Mouse (Mus musculus) spleen, postnatal 4 days (tissue): ENCODE measurements around the gene Atxn1.

Source experiments
- DNase-seq, 2 experiments: peaks; one replicate each; pipeline ENCODE4 v3.0.0; 2022; ENCODE audit warnings: low spot score in 2 of 2

Atxn1 gene

DNA sequence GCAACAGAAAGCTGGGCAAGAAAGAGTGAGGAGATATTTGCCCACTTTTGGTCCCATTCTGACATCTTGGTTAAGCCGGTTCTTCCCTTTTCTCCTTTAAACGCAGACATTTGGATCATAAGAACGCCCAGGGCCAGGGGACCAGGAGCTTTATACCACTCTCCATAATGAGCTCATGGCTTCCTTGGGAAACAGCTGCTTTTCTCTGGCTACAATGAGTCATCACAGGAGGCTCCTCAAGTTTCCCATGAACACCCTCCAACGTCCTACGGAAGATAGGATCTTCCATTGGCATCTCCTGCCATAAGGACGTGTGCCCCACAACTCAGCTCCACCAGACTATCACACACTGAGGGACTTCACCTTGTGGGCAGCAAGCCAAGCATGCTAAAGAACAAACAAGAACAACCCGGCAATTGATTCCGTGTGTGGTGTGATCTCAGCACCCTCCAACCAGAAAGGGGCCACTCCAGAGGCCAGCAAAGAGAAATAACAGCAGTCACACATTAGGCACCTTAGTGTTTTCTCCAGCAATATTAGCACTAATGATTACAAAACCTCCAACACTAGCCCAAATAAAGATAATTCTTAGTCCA lies 135.4 kb downstream of the Atxn1 start:
- no peak for DNase-seq

DNA sequence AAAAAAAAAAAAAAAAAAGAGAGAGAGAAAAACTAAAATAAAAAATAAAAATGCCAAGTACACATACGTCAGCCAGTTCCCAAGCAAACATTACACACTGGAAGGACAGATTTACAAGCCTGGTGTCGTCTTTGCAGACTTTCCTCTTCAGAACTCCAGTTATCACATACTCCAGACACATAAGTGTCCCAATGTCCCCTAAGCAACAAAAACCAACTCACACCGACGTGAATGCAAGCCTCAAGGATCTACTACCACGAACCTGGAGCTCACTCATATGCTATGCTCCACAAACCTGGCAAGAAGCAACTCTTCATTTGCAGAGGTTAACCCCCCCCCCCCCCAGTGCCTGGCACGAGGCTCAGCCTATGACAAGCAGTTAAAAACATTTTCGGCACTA lies 136.8 kb downstream of the Atxn1 start:
- no peak for DNase-seq

DNA sequence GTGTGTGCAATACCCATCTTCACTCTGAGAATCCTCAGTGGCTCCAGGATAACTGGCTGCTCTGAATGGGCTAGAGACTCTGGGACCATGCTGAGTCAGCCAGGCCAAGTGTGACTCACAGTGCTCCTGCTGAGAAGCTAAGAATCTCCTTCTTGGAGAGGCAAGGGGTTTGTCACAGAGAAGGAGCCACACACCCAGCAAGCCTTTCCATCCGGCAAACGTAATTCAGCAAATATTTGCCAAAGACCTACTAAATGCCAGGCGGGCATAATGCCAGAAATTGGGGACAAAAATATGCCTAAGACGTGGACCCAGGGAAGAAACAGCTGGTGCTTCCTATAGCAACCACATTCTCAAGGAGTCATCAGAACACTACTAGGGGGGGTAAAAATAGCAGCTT lies 137.2 kb downstream of the Atxn1 start:
- DNase-seq: no peak

DNA sequence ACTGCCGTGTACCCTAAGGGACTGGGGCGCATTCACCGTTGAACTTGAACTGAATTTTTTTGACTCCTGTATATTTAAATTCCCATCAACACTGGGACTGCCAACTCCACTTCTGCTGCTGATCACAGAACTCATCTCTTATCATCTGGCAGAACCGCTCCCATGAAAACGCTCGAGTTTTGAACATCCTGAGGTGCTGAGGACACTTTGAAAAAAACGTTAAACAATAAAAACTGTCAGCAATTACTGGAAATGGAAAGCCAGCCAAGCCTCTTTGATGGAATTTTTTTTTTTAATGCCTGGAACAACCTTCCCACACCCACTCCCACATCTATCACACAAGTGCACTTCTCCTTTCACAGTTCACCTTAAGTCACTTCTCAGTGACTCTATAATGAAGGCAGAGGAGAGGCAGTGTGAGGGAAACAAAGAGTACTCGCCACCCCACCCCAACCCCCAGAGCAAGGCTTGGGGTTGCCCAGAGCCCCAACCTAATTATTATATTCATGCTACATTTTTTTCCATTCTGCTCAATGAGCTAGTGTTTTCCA lies 137.7 kb downstream of the Atxn1 start:
- no peak for DNase-seq

DNA sequence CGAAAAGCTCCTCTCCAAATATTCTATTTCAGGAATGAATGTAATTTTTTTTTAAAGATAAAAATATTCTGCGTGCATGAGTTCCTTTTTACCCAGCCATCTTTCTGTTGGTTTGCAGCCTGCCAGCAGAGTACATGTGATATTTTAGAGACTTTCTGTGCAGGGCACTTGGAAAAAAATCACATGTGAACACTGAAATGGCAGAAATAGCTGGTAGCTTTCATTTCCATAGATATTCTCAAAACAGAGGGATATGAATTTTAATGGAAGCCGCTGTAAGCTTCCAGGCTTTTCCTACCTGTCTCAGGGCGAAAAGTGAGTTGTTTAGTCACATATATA lies 142.3 kb downstream of the Atxn1 start:
- DNase-seq: no peak

DNA sequence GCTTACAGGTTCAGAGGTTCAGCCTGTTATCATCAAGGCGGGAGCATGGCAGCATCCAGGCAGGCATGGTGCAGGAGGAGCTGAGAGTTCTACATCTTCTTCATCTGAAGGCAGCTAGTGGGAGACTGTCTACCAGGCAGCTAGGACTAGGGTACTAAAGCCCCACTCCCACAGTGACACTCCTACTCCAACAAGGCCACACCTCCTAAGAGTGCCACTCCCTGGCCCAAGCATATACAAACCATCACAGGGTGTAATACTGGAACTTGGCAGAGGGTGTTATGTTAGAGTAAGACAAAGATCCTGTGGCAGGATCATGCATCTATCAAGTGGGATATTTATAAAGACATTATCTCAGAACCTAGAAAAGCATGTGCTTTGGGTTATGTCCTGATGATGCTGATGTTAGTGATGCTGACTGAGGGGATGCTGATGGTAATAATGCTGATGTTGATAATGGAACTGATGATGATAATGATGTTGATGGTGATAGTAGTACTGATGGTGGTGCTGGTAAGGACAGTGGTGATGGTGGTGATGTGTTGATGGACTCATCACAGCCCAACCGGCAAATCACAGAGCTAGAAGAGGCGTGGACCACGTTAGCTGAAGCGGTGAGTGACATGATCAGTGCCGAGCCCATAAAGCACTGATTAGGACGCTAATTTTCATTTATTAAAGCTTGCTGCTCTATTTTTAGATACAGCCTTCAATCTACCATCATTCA lies 142.9 kb downstream of the Atxn1 start:
- no peak for DNase-seq

DNA sequence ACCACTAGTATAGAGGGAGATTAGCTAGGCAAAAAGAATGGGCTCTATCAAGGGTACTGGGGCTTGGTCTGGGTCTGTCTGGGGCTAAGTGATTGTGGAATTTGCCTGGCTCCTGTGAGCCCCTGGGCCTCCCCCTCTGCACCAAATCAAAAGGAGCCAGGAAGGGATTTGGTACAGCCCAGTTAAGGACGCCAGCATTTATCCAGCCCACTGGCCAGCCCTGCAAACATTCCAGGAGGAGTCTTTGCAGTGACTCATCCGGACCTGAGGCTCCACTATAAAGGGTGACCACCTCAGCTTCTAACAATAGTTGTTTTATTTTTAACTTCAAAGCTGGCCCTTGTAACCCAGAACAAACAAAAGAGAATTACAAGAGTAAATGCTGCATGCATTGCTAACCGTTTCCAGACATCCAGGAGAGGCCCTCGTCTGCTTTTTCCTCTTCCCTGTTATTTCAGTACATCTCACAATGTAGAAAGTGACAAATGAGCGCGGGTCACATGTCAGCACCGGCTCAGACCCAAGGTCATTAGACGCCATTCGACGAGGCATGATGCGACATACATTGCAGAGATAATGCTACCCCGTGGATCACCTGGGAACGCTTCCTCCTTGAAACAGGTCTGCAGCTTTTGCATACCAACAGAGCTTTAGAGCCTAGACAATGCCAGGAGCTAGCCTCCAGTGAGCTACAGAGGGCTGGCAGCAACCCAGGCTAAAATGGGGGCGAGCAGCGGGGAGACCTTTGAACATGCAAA lies 144.2 kb downstream of the Atxn1 start:
- no peak for DNase-seq

DNA sequence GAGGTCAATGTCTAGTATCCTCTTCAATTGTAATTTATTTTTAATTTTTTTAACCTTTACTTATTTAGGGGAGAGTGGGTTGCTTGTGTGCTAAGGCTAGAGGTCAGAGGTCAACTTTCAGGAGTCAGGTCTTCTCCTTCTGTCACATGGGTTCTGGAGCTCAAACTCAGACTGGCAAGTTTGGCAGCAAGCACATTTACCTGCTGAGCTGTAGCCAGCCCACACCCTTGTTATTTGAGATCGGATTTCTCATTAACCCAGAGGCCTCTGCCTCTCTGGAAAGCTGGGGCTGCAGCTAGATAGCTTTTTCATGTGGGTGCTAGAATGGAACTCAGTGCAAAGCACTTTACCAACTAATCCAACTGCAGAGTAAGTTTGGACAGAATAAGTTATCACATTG lies 148.1 kb downstream of the Atxn1 start:
- DNase-seq: no peak

DNA sequence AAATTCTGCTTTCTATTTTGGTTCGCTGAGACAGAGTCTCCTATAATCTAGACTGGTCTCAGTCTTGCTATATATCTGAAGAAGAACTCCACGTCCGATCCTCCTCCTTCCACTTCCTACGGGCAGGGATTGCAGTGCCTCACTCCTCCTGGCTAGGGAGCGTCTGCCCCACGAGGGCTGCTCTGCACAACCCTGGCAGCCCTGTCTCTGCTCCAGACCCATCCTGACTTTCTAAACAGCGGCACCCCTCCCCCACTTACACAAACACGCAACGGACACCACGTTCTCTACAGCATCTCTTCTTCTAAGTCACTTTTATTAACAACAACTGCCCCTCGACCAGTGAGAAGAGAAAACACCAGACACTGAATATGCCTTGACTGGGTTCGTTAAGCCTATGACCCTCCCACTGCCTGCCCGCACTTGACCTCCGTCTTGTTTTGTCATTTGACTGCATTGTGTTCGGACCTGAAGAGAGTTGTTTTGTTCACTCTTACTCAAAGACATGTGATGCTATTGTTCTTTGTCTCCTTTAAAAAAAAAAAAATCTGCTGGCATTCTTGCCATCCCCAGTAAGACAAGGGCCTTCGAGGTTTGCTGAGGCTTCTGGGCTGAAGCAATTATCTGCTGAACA lies 154.9 kb downstream of the Atxn1 start:
- DNase-seq: no peak

DNA sequence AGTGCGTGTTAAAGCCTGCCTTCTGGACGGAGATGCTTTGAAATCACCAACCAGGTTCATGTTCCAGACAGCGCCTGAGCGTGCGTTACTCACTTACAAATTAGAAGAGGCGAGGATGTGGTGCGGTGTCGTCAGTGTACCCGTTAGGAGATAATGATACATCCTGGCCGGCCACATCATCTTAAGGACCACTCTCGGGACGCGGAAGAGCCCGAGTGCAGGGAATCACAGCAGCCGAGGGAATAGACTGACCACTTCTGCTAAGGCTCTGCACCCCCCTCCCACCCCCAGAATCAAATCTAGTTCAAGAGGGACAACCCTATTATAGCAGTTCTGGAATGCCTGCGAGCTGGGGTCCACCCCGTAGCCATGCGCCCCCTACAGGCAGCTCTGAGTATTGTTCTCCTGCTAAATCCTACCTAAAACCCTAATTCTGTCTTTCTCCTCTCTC lies 157.2 kb downstream of the Atxn1 start:
- peak; percentile 23 to 81 for DNase-seq

DNA sequence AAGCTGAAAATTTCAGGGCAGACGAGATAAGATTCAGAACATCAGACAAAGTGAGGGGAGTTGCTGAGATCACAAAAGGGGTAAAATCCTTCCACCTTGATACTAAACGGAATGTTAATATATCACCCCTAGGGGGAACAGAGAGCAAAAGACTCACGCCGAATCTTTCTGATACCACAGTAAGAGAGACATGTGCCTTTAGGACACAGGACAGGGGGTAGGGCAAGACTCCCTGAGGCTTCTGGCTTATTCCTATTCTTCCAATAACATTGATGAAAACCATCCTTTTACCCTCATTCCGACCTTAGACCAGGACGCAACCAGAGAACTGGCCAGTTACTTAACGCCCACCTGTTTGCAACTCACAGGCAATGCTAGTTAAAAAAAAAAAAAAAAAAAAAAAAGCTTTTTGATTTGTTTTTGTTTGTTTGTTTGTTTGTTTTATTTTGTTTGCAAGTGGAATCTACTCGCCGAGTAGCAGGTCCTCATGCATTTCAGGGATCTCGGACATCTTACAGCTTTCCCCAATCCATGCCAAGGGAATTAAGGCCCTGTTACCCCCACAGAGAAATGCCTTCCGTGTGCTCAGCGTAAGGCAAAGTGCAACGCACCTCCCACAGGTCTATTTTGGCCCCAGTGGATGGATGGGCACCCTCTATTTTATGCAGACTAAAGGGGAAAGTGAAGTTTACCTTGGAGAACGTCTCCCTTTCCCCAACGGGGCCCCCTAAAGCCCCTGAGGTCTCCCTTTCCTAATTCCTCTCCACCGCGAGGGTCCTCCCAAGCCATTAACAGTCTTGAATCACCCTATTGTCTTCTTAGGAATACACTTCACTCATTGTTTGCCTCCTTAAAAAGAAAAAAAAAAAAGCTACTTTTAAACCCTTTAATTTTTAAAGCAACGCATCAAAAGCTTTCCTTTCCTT lies 157.9 kb downstream of the Atxn1 start:
- DNase-seq: no peak

DNA sequence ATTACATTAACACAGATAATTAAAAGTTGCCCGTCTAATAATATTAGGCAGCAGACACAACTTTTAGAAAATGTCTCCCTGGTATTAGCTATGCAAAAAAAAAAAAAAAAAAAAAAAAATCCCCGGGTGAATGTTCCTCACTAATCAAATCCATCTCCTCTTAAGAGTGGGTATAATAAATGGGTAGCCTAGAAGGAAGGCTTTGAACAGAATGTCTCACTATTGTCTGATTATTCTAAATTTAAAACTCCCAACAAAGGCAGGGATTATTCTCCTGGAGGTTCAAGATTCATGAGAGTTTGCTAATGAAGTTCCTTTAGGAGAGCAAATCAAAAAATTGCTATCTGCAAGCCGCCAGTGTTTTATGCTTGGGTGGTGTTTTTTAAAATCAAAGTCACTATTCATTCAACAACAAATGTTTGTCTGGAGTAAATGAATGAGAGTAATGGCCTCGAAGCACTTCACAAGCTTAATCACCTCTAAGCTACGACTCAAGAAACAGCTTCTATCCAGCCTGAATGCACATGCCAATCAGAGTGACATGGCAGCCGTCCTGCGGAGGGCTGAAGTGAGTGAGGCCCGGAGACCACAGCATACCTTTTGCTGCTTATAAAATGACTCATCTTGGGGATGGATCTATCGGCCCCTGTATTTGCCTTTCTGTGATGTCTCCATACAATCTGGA lies 158.8 kb downstream of the Atxn1 start:
- DNase-seq: no peak

DNA sequence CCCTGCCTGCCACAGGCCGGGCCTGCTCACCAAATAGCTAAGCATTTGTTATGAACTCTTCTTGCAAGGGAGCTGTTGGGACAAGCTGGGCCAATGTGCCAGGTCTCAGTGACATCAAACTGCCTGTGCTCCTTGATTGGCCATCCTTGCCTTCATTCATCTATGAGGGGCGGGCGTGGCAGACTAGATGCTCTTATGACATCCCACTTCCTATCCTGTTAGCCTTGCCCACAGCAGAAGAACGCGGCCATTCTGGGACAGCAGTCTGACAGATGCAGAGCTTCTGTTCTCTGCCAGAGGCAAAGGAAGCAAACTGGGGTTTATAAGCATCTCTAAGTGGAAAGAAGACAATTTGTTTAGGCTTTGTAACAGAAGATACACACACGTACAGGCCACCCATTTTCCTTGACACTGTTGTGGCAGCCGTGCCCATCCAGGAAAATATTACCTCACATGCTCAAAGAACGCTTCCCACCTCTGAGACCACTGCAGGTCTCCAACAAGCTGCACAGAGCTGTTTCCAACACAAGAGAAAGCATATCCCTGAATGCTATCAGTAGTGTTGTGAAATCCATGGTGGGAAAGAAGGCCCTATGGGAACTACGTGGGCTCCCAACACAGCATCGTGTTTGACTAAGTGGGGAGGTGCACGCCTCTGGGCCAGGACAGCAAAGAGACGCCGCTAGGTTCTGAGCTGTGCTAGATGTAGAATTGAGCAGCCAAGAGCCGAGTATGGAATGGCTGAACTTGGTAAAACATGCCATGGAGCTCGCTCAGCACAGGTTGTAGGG lies 162.0 kb downstream of the Atxn1 start:
- peak in 1 of 2 experiments; percentile 22 for DNase-seq

DNA sequence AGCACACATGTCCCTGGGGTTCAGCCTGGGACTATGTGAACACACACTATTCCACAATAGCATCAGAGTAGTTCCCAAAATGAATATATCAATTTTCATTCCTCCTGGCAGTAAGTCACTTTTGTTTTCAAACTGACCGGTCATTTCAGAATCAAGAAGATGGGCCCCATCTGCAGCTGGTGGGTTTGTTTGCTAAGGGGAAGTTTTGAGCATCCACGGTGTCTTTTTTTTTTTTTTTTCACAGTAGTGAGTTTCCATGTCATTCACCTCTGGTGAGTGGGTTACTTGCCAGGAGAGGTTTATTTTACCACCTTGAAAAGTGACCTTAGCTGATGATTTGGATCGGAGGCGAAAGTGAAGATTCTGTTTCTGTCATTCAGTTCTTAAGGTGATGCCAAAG lies 166.6 kb downstream of the Atxn1 start:
- no peak for DNase-seq

DNA sequence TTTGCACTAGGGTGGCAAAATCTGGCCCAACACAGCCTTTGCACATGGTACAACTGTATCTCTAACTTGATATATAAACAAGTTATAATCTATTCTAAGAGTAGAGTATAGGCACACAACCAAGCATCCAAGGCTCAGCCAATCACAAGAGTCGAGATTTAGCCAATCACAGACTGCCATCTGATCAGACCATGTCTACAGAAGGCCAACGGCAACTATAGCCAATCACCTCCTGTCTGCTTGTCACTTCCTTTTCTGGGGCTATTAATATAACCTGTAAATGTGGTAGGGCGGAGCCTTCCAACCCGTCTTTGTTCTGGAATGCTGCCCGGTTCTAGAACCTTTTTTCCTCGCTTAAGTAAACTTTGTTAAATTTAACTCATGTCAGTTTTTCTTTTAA lies 167.1 kb downstream of the Atxn1 start:
- no peak for DNase-seq

DNA sequence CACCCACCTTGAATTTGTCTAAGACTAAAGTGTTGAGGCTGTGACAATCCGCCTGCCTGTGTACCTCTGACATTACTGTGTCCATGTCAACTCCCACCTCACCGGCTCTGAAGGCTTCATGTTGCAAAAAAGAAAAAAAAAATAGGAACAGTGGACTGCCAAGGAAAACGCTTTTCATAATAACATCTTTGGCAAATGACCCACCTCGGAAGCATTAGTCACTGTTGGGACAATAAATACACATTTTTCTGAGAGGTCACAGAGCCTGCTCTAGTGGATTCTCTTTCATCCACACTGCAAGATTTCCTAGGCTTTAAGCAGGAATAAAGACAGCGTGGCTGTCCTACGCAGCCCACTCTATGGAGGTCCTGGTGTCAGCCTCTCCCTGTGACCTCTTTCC lies 168.5 kb downstream of the Atxn1 start:
- DNase-seq: no peak

DNA sequence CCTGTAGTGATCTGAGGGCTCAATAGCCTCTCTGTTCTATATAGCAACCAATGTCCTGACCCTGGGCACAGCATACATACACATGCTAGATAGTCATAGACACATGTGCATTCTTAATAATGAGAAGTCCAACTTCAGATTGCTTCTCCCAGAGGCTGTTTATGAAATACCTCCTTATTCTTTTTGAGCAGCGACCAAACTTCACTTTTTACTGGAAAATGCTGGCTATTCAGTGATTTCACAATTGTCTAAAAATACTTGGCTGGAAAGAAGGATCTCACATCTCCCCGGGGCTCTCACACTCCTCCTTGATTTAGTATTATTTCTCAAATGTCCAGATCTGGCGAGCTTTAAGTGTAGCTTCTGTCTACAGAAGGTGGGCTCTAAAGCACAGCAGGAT lies 171.0 kb downstream of the Atxn1 start:
- DNase-seq: no peak

DNA sequence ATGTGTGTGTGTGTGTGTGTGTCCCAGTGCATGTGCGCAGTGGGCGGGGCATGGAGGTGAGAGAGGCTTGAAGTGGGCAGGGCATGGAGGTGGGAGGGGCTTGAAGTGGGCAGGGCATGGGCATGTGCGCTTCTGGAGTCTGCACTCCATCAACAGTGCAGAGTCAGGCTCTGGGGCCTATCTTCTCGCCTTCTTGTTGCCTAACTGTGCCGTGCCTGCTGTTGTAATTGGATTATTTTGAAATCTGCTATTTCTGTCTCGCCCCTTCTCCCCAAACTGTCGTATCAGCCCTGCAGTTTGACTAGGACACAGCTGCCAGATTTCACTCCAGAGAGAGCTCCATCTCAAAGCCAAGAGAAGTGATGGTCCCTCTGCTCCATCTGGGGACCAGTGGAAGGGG lies 178.4 kb downstream of the Atxn1 start:
- DNase-seq: no peak

DNA sequence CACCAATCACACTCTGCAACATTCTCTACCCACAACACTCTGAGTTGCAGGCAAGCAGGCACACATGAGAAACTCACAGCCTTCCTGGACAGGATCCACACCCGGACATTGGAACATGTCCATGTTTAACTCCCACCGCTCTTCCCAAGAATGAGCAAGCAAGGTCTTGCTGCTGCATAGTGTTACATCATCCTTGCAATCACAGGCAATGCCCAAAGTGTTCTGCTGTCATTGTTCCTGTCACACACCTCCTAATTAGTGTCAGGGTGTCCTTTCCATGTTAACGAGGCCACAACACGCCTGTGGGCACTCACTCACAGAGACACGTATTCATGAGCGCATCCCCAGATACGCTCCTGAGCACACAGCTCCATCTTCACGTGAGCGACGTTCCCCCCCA lies 181.1 kb downstream of the Atxn1 start:
- DNase-seq: no peak

DNA sequence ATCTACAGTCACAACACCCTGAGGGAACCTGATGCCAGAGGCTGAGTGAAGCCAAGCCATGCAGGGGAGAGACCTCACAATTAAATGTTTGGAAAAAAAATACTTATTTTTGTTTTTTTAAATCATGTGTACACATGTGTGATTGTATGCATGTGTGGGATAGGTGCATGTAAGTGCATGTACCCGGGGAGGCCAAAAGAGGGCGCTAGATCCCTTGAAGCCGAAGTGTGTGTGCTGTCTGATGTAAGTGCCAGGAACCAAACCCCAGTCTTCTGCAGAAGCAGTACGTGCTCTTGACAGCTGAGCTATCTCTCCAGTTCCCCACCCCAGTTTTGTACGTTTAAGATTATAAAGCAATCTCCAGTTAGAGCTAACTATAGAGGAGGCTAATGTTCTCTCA lies 186.1 kb downstream of the Atxn1 start:
- DNase-seq: no peak
